Mouse (Mus musculus) intestine, postnatal 0 days (tissue): ENCODE measurements around the gene H2afj. TPM values are rescaled to one million over a fixed set of nuclear protein-coding genes. Genes with fewer than 3 reads are reported as not detected.

Experiments used
- ATAC-seq: fragments of 200-750 bp; cut with Nextera tagmentation; 2 replicates; pipeline ENCODE4 v1.8.0; 2017; ENCODE audit warnings: mild to moderate bottlenecking, moderate TSS enrichment, moderate library complexity
- H3K27ac ChIP-seq: fragments of 300-500 bp; sonication (generic); 2 replicates; pipeline ENCODE4 v1.5.1; 2014; ENCODE audit warnings: mild to moderate bottlenecking, low read depth, low read length, moderate library complexity
- H3K27me3 ChIP-seq: fragments of 300-500 bp; sonication (generic); replicated peaks from 2 replicates; pipeline ENCODE4 v1.6.1; 2014; ENCODE audit warnings: low read length, mixed read lengths; ENCODE audit not compliant: control insufficient read depth, insufficient read depth
- H3K36me3 ChIP-seq: fragments of 300-500 bp; sonication (generic); 2 replicates; pipeline ENCODE4 v1.6.1; 2014; ENCODE audit warnings: mild to moderate bottlenecking, moderate library complexity; ENCODE audit not compliant: control insufficient read depth, insufficient read depth
- H3K4me1 ChIP-seq: fragments of 300-500 bp; sonication (generic); replicated peaks from 2 replicates; pipeline ENCODE4 v1.6.1; 2014; ENCODE audit warnings: antibody characterized with exemption, low read length, mixed read lengths; ENCODE audit not compliant: control insufficient read depth, insufficient read depth
- H3K4me2 ChIP-seq: fragments of 300-500 bp; sonication (generic); replicated peaks from 2 replicates; pipeline ENCODE4 v1.6.1; 2014; ENCODE audit warnings: low read depth, mild to moderate bottlenecking, moderate library complexity
- H3K4me3 ChIP-seq: fragments of 300-500 bp; sonication (generic); 2 replicates; pipeline ENCODE4 v1.5.1; 2014; ENCODE audit warnings: low read depth, low read length
- H3K9ac ChIP-seq: fragments of 300-500 bp; sonication (generic); 2 replicates; pipeline ENCODE4 v1.6.1; 2014; ENCODE audit warnings: mild to moderate bottlenecking, low read depth, low read length
- H3K9me3 ChIP-seq: fragments of 300-500 bp; sonication (generic); 2 replicates; pipeline ENCODE4 v1.6.1; 2016; ENCODE audit warnings: mixed run types; ENCODE audit not compliant: control insufficient read depth
- CTCF ChIP-seq: sonication (generic); IDR thresholded peaks from 2 replicates; pipeline ENCODE4 v1.5.1; 2016; ENCODE audit warnings: low read depth, mild to moderate bottlenecking, control low read depth, antibody characterized with exemption, moderate library complexity
- WGBS: fragments of 180-500 bp; shearing (Covaris S2); extraction: QIAGEN DNeasy Blood & Tissue Kit; methylation state at CpG from one replicate; pipeline ENCODE4 v1.1.7; 2014; 5-methylcytosine and 5-hydroxymethylcytosine counted together
- polyA plus RNA-seq: library from polyadenylated mRNA; unstranded; fragments of >200 nt; fragmentation: Nextera tagmentation; extraction: Ambion mirVana; gene quantifications from 2 replicates; pipeline ENCODE4 v1.2.1, GENCODE M21; 2015

H2afj gene
- polyA plus RNA-seq, 1 experiment from 2014 or later = 231 TPM

DNA sequence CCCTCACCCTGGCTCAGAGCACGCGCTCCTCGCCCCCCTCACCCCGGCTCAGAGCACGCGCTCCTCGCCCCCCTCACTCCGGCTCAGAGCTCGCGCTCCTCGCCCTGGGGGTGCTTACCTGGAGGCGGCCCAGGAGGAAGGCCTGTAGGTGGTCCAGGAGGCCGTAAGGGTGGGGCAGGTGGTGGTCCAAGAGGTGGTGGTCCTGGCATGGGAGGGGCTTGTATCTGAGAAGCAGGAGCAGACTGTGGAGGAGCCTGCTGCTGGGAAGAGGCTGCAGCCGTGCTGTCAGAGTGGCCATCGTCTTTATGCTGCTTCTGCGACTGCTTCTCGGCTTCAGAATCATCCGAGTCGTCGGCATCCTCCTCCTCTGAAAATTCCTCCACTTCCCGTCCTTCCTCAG lies 8.8 kb downstream of the H2afj start:
- Histone ChIP-seq H3K36me3 (peaks cover 77% of the 10 kb centered on the region), H3K27ac (no peak overlapping the region), H3K9me3 (no peaks in the 10 kb centered on the region), H3K27me3 (no peaks in the 10 kb centered on the region), H3K4me1 (0 out of 2 replicates have a peak, but pooled peaks cover 4% of the 10 kb centered on the region), H3K4me2 (no peak overlapping the region), H3K4me3 (no peak overlapping the region), H3K9ac (no peak overlapping the region)
- 90% methylated on average over 21 of the region's 21 CpGs for WGBS
- ATAC-seq = no peak
- TF ChIP-seq CTCF = no peak

DNA sequence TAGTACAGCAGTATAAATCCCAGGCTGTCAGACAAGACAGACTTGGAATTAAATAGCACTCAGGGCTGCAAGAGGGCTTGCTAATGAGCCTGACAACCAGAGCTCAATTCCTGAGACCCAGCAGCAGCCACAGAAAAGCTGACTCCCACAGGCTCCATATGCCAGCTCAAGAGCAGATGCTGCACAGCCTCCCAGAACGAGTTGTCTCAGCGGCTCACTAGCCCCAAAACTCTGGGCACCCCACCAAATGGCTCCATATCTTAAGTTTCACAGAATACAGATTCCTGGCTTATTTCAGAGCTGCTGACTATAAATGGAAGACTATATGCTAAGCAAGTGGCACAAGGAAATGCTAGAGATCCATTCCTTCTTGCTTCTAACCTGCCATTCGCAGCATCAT lies 9.5 kb downstream of the H2afj start:
- Histone ChIP-seq H3K9me3 (no peaks in the 10 kb centered on the region), H3K9ac (no peak overlapping the region), H3K27me3 (no peaks in the 10 kb centered on the region), H3K36me3 (peaks cover 84% of the 10 kb centered on the region), H3K4me1 (no peaks in the 10 kb centered on the region), H3K4me3 (no peak overlapping the region), H3K27ac (no peak overlapping the region), H3K4me2 (no peak overlapping the region)
- 90% methylated on average over 3 of the region's 3 CpGs for WGBS
- TF ChIP-seq CTCF = no peak
- no peak for ATAC-seq

DNA sequence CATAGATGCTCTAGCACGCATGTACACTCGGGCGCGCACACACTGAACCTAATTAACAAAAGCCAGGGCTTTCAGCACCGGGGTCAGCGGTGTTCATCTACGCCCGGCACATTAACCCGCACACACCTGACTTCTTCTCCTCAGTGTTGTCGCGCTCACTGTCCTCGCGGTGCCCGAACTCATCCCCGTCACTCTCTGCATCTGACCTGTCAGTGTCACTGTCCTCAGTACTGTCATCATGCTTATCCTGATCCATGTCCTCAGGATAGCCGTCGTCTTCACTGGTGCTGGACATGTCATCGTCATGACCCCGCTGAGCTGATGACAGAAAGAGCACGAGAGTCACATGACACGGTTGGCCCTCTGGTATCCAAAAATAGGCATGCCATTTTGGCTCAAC lies 12.3 kb downstream of the H2afj start:
- no peaks in the 10 kb centered on the region for H3K4me1 ChIP-seq
- no peak overlapping the region for H3K27ac ChIP-seq
- H3K4me3 ChIP-seq = no peak overlapping the region
- no peak overlapping the region for H3K4me2 ChIP-seq
- WGBS = 97% methylated on average over 21 of the region's 21 CpGs
- no peak overlapping the region for H3K9ac ChIP-seq
- no peaks in the 10 kb centered on the region for H3K9me3 ChIP-seq
- no peak for TF ChIP-seq CTCF
- no peak for ATAC-seq
- H3K36me3 ChIP-seq = peaks cover 87% of the 10 kb centered on the region
- H3K27me3 ChIP-seq = no peaks in the 10 kb centered on the region

DNA sequence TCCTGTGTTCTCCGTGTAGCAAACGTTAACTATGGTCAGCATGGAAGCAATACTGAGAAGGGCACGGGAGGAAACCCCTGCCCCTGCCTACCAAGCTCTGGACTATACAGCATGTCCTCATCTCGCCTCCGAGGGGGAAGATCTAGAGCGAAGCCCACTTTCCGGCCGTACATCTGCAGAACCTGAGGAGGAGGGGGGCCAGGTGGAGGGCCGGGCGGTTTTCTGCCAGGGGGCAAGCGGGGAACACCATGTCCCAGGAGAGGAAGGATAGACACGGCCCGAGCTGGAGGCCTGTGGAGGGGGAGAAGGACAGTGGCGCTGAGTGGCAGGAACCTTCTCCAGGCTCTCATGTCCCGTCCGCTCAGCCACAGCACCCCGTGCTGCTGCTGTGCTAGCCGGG lies 13.0 kb downstream of the H2afj start:
- WGBS = 96% methylated on average over 18 of the region's 18 CpGs
- Histone ChIP-seq H3K36me3 (peaks cover 81% of the 10 kb centered on the region), H3K9me3 (no peaks in the 10 kb centered on the region), H3K27me3 (no peaks in the 10 kb centered on the region), H3K4me1 (no peaks in the 10 kb centered on the region), H3K4me3 (no peak overlapping the region), H3K27ac (no peak overlapping the region), H3K4me2 (no peak overlapping the region), H3K9ac (no peak overlapping the region)
- ATAC-seq = no peak
- TF ChIP-seq CTCF = no peak

DNA sequence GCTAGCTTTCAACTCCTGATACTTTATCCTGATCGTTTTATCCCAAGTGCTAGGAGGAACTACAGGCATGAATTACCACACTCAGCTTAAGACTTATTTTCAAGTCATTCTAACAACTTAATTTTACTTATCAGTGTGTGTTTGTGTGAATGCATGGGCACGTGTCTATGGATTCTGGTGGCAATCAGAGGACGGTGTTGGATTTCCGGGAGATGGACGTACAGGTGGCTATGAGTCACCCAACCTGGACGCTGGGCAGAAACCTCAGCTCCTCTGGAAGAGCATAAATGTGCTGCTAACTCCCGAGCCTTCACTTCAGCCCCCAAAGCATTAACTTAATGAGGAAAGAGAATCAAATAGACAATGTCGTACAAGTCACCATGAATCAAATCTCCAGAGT lies 16.9 kb downstream of the H2afj start:
- no peak for TF ChIP-seq CTCF
- H3K36me3 ChIP-seq = peaks cover 49% of the 10 kb centered on the region
- no peak overlapping the region for H3K4me2 ChIP-seq
- no peak overlapping the region for H3K9ac ChIP-seq
- H3K27ac ChIP-seq = no peak overlapping the region
- H3K9me3 ChIP-seq = no peaks in the 10 kb centered on the region
- H3K4me3 ChIP-seq = no peak overlapping the region
- H3K4me1 ChIP-seq = peaks cover 4% of the 10 kb centered on the region; the same call in 1 of the 2 replicates
- ATAC-seq = no peak
- no peaks in the 10 kb centered on the region for H3K27me3 ChIP-seq
- WGBS = 91% methylated on average over 8 of the region's 8 CpGs

DNA sequence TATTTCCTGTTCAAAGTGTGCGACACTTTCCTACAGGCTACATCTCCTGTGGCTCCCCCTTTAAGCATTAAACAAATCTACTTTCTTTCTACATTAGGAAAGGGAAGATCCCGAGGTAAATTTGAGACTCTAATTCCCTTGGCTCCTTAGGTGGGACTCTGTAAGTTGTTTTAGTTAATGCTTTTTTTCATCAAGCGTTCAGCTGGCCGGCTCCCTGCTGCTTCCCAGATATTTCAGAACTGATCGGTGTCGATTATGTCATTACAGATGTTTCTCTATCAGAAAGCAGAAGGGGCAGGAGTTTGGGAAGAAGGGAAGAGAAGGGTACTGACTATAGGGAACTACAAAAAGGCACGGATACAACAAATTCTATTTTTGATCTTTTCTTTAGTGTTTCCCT lies 19.1 kb downstream of the H2afj start:
- Histone ChIP-seq H3K27me3 (no peaks in the 10 kb centered on the region), H3K9ac (peak overlapping the region; percentile 97), H3K36me3 (peaks cover 27% of the 10 kb centered on the region), H3K4me2 (peak overlapping the region; percentile 73), H3K4me3 (peak overlapping the region; percentile 93), H3K9me3 (no peaks in the 10 kb centered on the region), H3K27ac (no peak overlapping the region), H3K4me1 (peaks cover 4% of the 10 kb centered on the region; the same call in 1 of the 2 replicates)
- TF ChIP-seq CTCF = no peak
- WGBS = 12% methylated on average over 7 of the region's 7 CpGs
- ATAC-seq = no peak

DNA sequence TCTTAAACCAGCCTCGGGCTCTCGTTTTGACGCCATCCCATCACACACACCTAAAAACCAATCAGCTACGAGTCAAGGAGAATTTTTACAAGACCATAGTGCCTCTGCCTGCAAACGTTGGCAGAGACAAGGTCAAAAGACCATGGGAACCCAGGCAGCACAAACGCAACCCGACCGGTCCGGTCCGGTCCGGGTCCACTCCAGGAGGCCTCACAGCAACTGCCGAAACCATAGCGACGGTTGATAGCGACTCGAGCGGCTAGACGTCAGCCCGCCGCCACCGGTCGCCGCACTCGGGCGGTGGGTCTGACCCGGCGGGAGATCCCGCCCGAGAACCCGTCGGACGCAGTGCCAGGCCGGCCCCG lies 19.5 kb downstream of the H2afj start, which contains the start of gene BC049715:
TSS of gene BC049715 (plus strand) at position 111 of the 365 bp plus-strand sequence.
- no peak for TF ChIP-seq CTCF
- Histone ChIP-seq H3K36me3 (peaks cover 23% of the 10 kb centered on the region), H3K4me3 (peak within 1 kb of the TSS; percentile 93), H3K27ac (peak within 1 kb of the TSS; percentile 87), H3K27me3 (no peaks in the 10 kb centered on the region), H3K9me3 (no peaks in the 10 kb centered on the region), H3K4me1 (peaks cover 4% of the 10 kb centered on the region; the same call in 1 of the 2 replicates), H3K9ac (peak within 1 kb of the TSS; percentile 97), H3K4me2 (peak within 1 kb of the TSS; percentile 73)
- peak; percentile 44 for ATAC-seq
- under 1% methylated on average over 34 of the region's 34 CpGs for WGBS
